Mouse (Mus musculus) bone marrow, adult 2 months (tissue): ENCODE measurements around the gene Lin52.

Experiments
- CTCF ChIP-seq: fragments of 200-500 bp; IDR thresholded peaks from 2 replicates; pipeline ENCODE4 v1.5.1; 2011; ENCODE audit warnings: low read length, control low read depth; ENCODE audit not compliant: control insufficient read depth, insufficient read depth
- POLR2A ChIP-seq: fragments of 200-500 bp; IDR thresholded peaks from 2 replicates; pipeline ENCODE4 v1.6.1; 2011; ENCODE audit warnings: low read depth, mild to moderate bottlenecking, control low read depth, low read length, borderline replicate concordance; ENCODE audit not compliant: control insufficient read depth

- TF ChIP-seq CTCF: no peak
- TF ChIP-seq POLR2A: no peak
Measured at GRCm38 (mm10) chr12:84530426-84530825, 79.2 kb downstream of the Lin52 start.
